Mouse (Mus musculus): ENCODE data around the gene Dnm2. TPM values are rescaled to one million over a fixed set of nuclear protein-coding genes. Genes with fewer than 3 reads are reported as not detected.

The Dnm2 gene
- polyA plus RNA-seq, 1 experiment from 2014 or later = 72.7 TPM

DNA sequence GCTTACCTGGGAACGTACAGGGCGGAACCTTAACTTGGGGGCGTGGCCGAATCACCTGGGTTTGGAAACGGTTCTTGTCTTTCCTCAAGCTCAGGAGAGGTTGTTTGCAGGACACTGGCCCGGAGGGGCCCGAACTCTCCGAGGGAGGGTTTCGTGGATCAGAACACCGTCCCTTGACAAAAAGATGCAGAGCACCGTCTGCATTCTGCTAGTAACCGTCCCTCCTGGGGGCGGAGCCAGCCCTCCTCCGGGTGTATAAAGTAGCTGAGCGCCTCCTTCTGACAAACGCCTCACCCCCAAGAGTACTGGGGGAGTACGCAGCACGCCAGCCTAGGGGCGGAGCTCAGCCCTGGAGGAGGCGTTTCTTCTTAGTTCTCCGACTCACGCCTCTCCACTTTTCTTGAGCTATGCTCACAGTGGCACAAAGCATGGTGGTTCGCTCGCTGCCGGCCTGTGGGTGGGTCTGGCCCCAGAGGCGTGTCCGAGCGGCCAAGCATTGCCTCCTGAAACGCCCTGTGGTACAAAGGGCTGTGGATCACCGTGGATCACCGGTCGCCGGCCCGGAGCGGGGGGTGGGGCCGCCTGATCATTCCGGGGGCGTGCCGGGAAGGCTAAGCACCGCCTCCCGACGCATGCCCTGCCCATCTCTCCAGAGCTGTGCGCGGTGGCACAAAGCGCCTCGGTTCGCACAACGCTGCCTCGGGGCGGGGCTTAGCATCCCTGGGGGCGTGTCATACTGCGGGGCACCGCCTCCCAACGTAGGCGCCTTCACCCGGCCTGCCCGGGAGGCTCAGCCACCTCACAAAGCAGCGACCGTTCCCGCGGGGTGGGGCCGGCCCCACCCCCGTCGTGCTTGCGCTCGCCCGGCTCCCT, 121.4 kb downstream of the Dnm2 start:
- DNase-seq (ENCODE audit: low spot score) = peak; percentile 100
- H3K27me3 ChIP-seq (replicated peaks; ENCODE audit: control insufficient read depth, insufficient read depth, low read length) = no peaks in the 10 kb centered on the region

DNA sequence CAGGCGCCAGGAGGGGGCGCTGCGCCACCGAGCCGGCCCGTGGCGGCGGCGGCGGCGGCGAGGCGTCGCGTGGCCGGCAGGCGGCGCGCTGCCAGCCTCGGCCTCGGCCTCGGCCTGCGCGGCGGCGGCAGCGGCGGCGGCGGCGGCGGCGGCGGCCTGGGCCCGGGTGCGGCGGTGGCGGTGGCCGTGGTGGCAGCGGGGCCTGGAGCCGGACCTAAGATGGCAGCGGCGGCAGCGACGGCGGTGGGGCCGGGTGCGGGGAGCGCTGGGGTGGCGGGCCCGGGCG, 122.0 kb downstream of the Dnm2 start, which contains the start of gene Carm1:
Gene Carm1 (plus strand): TSS at position 106 of the 286 bp plus-strand sequence.
- H3K36me3 ChIP-seq (ENCODE audit: control insufficient read depth, insufficient read depth, low read length) = peaks cover 7% of the 10 kb centered on the region
- no peaks in the 10 kb centered on the region for H3K9me3 ChIP-seq (ENCODE audit: control insufficient read depth, low read length)
- H3K4me3 ChIP-seq (ENCODE audit: low read depth, low read length) = peak within 1 kb of the TSS; percentile 88
- under 1% methylated on average over 40 of the region's 52 CpGs for WGBS
- peaks cover 11% of the 10 kb centered on the region for H3K4me1 ChIP-seq (replicated peaks; ENCODE audit: control insufficient read depth, insufficient read depth, low read length)
- peak within 1 kb of the TSS; percentile 71 for H3K4me2 ChIP-seq
- peak within 1 kb of the TSS; percentile 98 for H3K27ac ChIP-seq (ENCODE audit: low read depth, low read length)
- H3K9ac ChIP-seq (ENCODE audit: low read depth, low read length) = peak within 1 kb of the TSS; percentile 97
- ATAC-seq (replicated peaks; ENCODE audit: low FRiP score) (no peak), DNase-seq (ENCODE audit: low spot score) (no peak)
- H3K27me3 ChIP-seq (replicated peaks; ENCODE audit: control insufficient read depth, insufficient read depth, low read length) = no peaks in the 10 kb centered on the region

More for the DNA sequence above, 121.4 kb downstream of the Dnm2 start:
- H3K9ac ChIP-seq (ENCODE audit: low read depth, low read length) = peak overlapping the region; percentile 59
- ATAC-seq (replicated peaks; ENCODE audit: low FRiP score) = peak; percentile 91
- peak overlapping the region; percentile 81 for H3K27ac ChIP-seq (ENCODE audit: low read depth, low read length)
- H3K9me3 ChIP-seq (ENCODE audit: control insufficient read depth, low read length) = no peaks in the 10 kb centered on the region
- WGBS = under 1% methylated on average over 67 of the region's 67 CpGs
- peaks cover 11% of the 10 kb centered on the region for H3K4me1 ChIP-seq (replicated peaks; ENCODE audit: control insufficient read depth, insufficient read depth, low read length)
- peak overlapping the region; percentile 88 for H3K4me3 ChIP-seq (ENCODE audit: low read depth, low read length)
- H3K4me2 ChIP-seq = peak overlapping the region; percentile 64
- H3K36me3 ChIP-seq (ENCODE audit: control insufficient read depth, insufficient read depth, low read length) = peaks cover 5% of the 10 kb centered on the region

DNA sequence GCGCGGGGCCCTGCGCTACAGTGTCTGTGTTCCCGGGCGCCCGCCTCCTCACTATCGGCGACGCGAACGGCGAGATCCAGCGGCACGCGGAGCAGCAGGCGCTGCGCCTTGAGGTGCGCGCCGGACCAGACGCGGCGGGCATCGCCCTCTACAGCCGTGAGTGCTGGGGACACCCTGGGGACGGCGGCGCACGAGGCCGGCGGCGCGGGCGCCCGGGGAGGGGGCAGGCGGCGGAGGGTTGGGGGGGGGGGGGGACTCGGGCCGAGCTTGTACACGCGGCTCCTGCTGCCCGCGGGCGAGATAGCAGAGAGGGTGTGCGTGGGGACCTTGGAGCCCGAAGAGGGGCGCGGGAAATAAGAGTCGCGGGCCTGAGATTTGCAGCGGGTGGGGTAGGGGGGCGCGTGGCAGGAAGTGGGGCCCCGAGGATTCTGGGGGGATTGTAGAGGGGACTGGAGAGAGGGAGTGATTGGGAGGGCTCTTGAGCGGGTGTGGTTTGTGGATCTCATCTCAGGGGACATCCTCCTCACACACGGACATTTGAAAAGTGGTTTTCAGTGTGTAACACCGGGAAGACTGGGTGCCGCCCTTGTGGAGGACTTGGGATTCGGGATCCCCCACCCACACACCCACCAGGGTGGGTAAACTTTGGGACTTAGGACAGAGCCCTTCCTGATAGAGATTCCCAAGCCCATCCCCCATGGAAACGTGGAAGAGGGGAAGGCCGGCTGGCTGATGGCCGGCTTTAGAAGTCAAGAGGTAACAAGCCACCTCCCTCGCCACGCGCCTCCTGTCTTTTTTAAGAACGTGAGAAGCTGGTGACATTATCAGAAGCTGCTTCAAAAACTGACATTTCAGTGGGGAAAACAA, 122.6 kb downstream of the Dnm2 start:
- H3K9ac ChIP-seq (ENCODE audit: low read depth, low read length) = peak overlapping the region; percentile 97
- WGBS = under 1% methylated on average over 65 of the region's 66 CpGs
- peaks cover 11% of the 10 kb centered on the region for H3K4me1 ChIP-seq (replicated peaks; ENCODE audit: control insufficient read depth, insufficient read depth, low read length)
- H3K27me3 ChIP-seq (replicated peaks; ENCODE audit: control insufficient read depth, insufficient read depth, low read length) = no peaks in the 10 kb centered on the region
- H3K36me3 ChIP-seq (ENCODE audit: control insufficient read depth, insufficient read depth, low read length) = peaks cover 7% of the 10 kb centered on the region
- no peaks in the 10 kb centered on the region for H3K9me3 ChIP-seq (ENCODE audit: control insufficient read depth, low read length)
- DNase-seq (ENCODE audit: low spot score) = peak; percentile 66
- H3K4me3 ChIP-seq (ENCODE audit: low read depth, low read length) = peak overlapping the region; percentile 88
- peak; percentile 17 for ATAC-seq (replicated peaks; ENCODE audit: low FRiP score)
- peak overlapping the region; percentile 98 for H3K27ac ChIP-seq (ENCODE audit: low read depth, low read length)
- peak overlapping the region; percentile 71 for H3K4me2 ChIP-seq

DNA sequence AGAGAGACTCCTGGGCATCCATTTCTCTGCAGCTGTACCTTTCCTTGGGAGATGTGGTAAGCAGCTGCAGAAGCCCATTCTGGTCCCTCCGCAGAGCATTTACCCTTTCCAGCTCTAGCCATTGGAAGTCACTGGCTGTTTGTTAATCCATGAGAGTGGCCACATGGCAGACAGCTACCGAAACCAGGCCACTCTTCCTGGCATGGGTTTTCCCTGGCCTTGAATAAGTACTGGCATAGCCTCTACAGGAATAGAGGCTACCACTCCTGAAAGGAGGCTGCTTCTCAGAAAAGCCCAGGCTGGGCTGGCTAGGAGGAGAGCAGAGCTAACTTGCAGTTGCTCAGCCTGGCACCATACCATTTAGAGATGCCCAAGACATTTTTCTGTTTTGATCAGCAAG, 126.3 kb downstream of the Dnm2 start:
- Histone ChIP-seq H3K27ac (ENCODE audit: low read depth, low read length) (no peak overlapping the region), H3K4me2 (no peak overlapping the region), H3K36me3 (ENCODE audit: control insufficient read depth, insufficient read depth, low read length) (peaks cover 13% of the 10 kb centered on the region), H3K9ac (ENCODE audit: low read depth, low read length) (no peak overlapping the region), H3K9me3 (ENCODE audit: control insufficient read depth, low read length) (no peaks in the 10 kb centered on the region), H3K4me1 (replicated peaks; ENCODE audit: control insufficient read depth, insufficient read depth, low read length) (peaks cover 13% of the 10 kb centered on the region), H3K27me3 (replicated peaks; ENCODE audit: control insufficient read depth, insufficient read depth, low read length) (no peaks in the 10 kb centered on the region), H3K4me3 (ENCODE audit: low read depth, low read length) (no peak overlapping the region)
- ATAC-seq (replicated peaks; ENCODE audit: low FRiP score) = no peak
- DNase-seq (ENCODE audit: low spot score) = no peak
- 94% methylated on average over 2 of the region's 2 CpGs for whole genome bisulfite sequencing

- Histone ChIP-seq H3K27me3 (replicated peaks; ENCODE audit: control insufficient read depth, insufficient read depth, low read length) (no peaks in the 10 kb centered on the region), H3K4me3 (ENCODE audit: low read depth, low read length) (no peak overlapping the region), H3K4me2 (no peak overlapping the region), H3K27ac (ENCODE audit: low read depth, low read length) (no peak overlapping the region), H3K36me3 (ENCODE audit: control insufficient read depth, insufficient read depth, low read length) (peaks cover 15% of the 10 kb centered on the region), H3K9me3 (ENCODE audit: control insufficient read depth, low read length) (no peaks in the 10 kb centered on the region), H3K9ac (ENCODE audit: low read depth, low read length) (no peak overlapping the region), H3K4me1 (replicated peaks; ENCODE audit: control insufficient read depth, insufficient read depth, low read length) (peaks cover 28% of the 10 kb centered on the region)
- ATAC-seq (replicated peaks; ENCODE audit: low FRiP score) (no peak), DNase-seq (ENCODE audit: low spot score) (no peak)
- 85% methylated on average over 6 of the region's 6 CpGs for WGBS
Observed at GRCm38 (mm10) chr9:21553607-21554273, 129.0 kb downstream of the Dnm2 start.

DNA sequence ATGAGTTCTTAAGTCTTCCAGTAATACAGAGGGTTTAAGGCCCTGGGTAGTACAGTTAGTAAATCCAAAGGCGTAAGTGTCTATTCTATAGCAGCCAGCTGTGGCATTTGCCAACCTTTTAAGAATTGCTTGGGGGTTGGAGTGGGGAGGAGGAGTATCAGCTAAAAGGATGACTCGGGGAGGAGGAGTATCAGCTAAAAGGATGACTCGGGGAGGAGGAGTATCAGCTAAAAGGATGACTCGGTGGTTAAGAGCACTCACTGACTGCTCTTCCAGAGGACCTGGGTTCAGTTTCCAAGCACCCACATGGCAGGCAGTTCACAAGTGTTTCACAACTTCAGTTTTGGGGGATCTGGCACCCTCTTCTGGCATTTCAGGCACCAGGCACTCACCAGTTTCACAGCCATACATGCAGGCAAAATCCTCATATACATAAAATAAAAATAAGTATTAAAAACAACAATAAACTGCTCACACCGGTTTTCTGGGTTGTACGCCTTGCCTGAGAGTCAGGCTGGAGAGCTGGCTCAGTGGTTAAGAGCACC, 130.6 kb downstream of the Dnm2 start:
- Histone ChIP-seq H3K9me3 (ENCODE audit: control insufficient read depth, low read length) (no peaks in the 10 kb centered on the region), H3K27me3 (replicated peaks; ENCODE audit: control insufficient read depth, insufficient read depth, low read length) (no peaks in the 10 kb centered on the region), H3K9ac (ENCODE audit: low read depth, low read length) (no peak overlapping the region), H3K4me2 (no peak overlapping the region), H3K27ac (ENCODE audit: low read depth, low read length) (no peak overlapping the region; the same call in 1 of the 2 replicates), H3K36me3 (ENCODE audit: control insufficient read depth, insufficient read depth, low read length) (peaks cover 15% of the 10 kb centered on the region), H3K4me3 (ENCODE audit: low read depth, low read length) (no peak overlapping the region), H3K4me1 (replicated peaks; ENCODE audit: control insufficient read depth, insufficient read depth, low read length) (peaks cover 34% of the 10 kb centered on the region)
- 79% methylated on average over 6 of the region's 6 CpGs for WGBS
- no peak for DNase-seq (ENCODE audit: low spot score)
- no peak for ATAC-seq (replicated peaks; ENCODE audit: low FRiP score)

GRCm38 (mm10) chr9:21556996-21557395, 132.3 kb downstream of the Dnm2 start:
- ATAC-seq (replicated peaks; ENCODE audit: low FRiP score) = no peak
- Histone ChIP-seq H3K36me3 (ENCODE audit: control insufficient read depth, insufficient read depth, low read length) (peaks cover 11% of the 10 kb centered on the region; the same call in 1 of the 2 replicates), H3K4me1 (replicated peaks; ENCODE audit: control insufficient read depth, insufficient read depth, low read length) (peaks cover 34% of the 10 kb centered on the region)

More at GRCm38 (mm10) chr9:21556996-21557395, 132.3 kb downstream of the Dnm2 start:
- 89% methylated on average over 2 of the region's 2 CpGs for WGBS
- DNase-seq (ENCODE audit: low spot score) = no peak
- H3K9ac ChIP-seq (ENCODE audit: low read depth, low read length) = peak overlapping the region; percentile 30; the same call in 1 of the 2 replicates
- no peak overlapping the region for H3K4me2 ChIP-seq
- H3K27ac ChIP-seq (ENCODE audit: low read depth, low read length) = peak overlapping the region; percentile 88
- H3K27me3 ChIP-seq (replicated peaks; ENCODE audit: control insufficient read depth, insufficient read depth, low read length) = no peaks in the 10 kb centered on the region
- H3K9me3 ChIP-seq (ENCODE audit: control insufficient read depth, low read length) = no peaks in the 10 kb centered on the region
- no peak overlapping the region for H3K4me3 ChIP-seq (ENCODE audit: low read depth, low read length)

Data from liver, embryonic 11.5 days (tissue).